Mouse (Mus musculus) limb, embryonic 13.5 days (tissue): ENCODE measurements around the gene Otc. TPM values are rescaled to one million over a fixed set of nuclear protein-coding genes. Genes with fewer than 3 reads are reported as not detected.

Experiments
- ATAC-seq: fragments of 200-750 bp; cut with Nextera tagmentation; 2 replicates; pipeline ENCODE4 v1.8.0; 2017; ENCODE audit warnings: low read depth, moderate number of reproducible peaks, moderate TSS enrichment; ENCODE audit not compliant: low FRiP score
- H3K27ac ChIP-seq: fragments of 300-500 bp; sonication (generic); 2 replicates; pipeline ENCODE4 v1.5.1; 2015; ENCODE audit warnings: inconsistent platforms, mild to moderate bottlenecking, moderate library complexity
- H3K27me3 ChIP-seq: fragments of 300-500 bp; sonication (generic); 2 replicates; pipeline ENCODE4 v1.6.1; 2015; ENCODE audit warnings: mild to moderate bottlenecking, inconsistent platforms
- H3K36me3 ChIP-seq: fragments of 300-500 bp; sonication (generic); 2 replicates; pipeline ENCODE4 v1.6.1; 2015; ENCODE audit warnings: inconsistent platforms, mild to moderate bottlenecking, moderate library complexity
- H3K4me1 ChIP-seq: fragments of 300-500 bp; sonication (generic); 2 replicates; pipeline ENCODE4 v1.6.1; 2015; ENCODE audit warnings: inconsistent platforms
- H3K4me2 ChIP-seq: fragments of 300-500 bp; sonication (generic); replicated peaks from 2 replicates; pipeline ENCODE4 v1.6.1; 2015; ENCODE audit warnings: inconsistent platforms, mild to moderate bottlenecking, moderate library complexity
- H3K4me3 ChIP-seq: fragments of 300-500 bp; sonication (generic); 2 replicates; pipeline ENCODE4 v1.5.1; 2015; ENCODE audit warnings: moderate library complexity, mild to moderate bottlenecking, inconsistent platforms
- H3K9ac ChIP-seq: fragments of 300-500 bp; sonication (generic); 2 replicates; pipeline ENCODE4 v1.6.1; 2015; ENCODE audit warnings: mild to moderate bottlenecking, inconsistent platforms
- H3K9me3 ChIP-seq: fragments of 300-500 bp; sonication (generic); 2 replicates; pipeline ENCODE4 v1.6.1; 2016; ENCODE audit warnings: inconsistent platforms
- WGBS: fragments of 180-500 bp; shearing (Covaris S2); methylation state at CpG from one replicate; pipeline ENCODE4 v1.1.7; 2015; 5-methylcytosine and 5-hydroxymethylcytosine counted together
- polyA plus RNA-seq: library from polyadenylated mRNA; unstranded; fragments of >200 nt; fragmentation: Nextera tagmentation; extraction: Ambion mirVana; gene quantifications from 2 replicates; pipeline ENCODE4 v1.2.1, GENCODE M21; 2015

The Otc gene
- polyA plus RNA-seq, 1 experiment from 2014 or later, result not detected

GRCm38 (mm10) chrX:10268761-10269437 lies 16.8 kb downstream of the Otc start:
- no peak for ATAC-seq
- no peaks in the 10 kb centered on the region for H3K9me3 ChIP-seq
- H3K27ac ChIP-seq, result no peak overlapping the region
- WGBS, result 82% methylated on average over 4 of the region's 4 CpGs
- no peaks in the 10 kb centered on the region for H3K27me3 ChIP-seq
- H3K4me2 ChIP-seq, result no peak overlapping the region
- no peak overlapping the region for H3K4me3 ChIP-seq
- no peaks in the 10 kb centered on the region for H3K36me3 ChIP-seq
- no peak overlapping the region for H3K9ac ChIP-seq
- H3K4me1 ChIP-seq, result no peaks in the 10 kb centered on the region

DNA sequence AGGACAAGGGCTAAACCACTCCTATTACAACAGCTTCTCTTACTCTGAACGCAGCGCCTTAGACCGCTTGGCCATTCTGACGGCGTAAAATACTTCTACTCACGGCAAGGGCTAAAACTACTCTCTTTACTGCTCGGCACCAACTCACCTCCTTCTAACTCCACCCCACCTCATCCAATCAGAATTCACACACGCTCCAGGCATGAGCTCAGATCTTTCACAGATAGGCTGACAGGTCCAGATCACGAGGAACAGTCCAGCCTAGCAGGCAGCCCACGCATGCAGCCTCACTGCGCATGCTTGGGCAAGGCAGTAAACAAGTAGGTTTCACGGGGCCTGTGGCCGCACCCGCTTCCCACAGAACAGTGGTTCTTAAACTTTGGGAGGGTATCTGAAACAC lies 45.2 kb downstream of the Otc start:
- no peak for ATAC-seq
- no peak overlapping the region for H3K4me2 ChIP-seq
- H3K27me3 ChIP-seq, result no peaks in the 10 kb centered on the region
- H3K36me3 ChIP-seq, result no peaks in the 10 kb centered on the region
- no peak overlapping the region for H3K4me3 ChIP-seq
- WGBS, result 90% methylated on average over 14 of the region's 14 CpGs
- no peaks in the 10 kb centered on the region for H3K4me1 ChIP-seq
- no peak overlapping the region for H3K27ac ChIP-seq
- H3K9ac ChIP-seq, result no peak overlapping the region
- no peaks in the 10 kb centered on the region for H3K9me3 ChIP-seq

DNA sequence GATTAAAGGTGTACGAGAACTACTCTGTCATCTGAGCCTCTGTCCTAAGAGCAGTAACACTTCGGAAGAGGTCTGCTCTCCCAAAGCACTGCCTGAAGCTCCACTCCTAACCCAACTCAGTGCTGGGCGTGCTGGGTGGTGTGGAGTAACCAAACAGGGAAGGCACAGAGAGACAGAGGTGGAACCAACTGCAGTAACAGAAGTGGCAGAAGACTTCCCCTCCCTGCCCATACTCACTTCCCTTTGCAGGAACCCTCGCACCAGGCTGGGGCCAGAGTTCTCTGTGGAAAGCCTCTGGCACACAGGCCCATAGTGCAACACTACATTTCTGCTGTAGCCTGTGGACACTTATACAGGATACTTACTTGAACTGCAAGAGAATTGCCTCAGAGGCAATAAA lies 66.1 kb downstream of the Otc start:
- Histone ChIP-seq H3K4me3 (no peak overlapping the region), H3K4me1 (no peaks in the 10 kb centered on the region), H3K27me3 (no peaks in the 10 kb centered on the region), H3K9ac (no peak overlapping the region), H3K27ac (no peak overlapping the region), H3K4me2 (no peak overlapping the region), H3K9me3 (no peaks in the 10 kb centered on the region), H3K36me3 (no peaks in the 10 kb centered on the region)
- whole genome bisulfite sequencing, result 80% methylated on average over 4 of the region's 4 CpGs
- ATAC-seq, result no peak

DNA sequence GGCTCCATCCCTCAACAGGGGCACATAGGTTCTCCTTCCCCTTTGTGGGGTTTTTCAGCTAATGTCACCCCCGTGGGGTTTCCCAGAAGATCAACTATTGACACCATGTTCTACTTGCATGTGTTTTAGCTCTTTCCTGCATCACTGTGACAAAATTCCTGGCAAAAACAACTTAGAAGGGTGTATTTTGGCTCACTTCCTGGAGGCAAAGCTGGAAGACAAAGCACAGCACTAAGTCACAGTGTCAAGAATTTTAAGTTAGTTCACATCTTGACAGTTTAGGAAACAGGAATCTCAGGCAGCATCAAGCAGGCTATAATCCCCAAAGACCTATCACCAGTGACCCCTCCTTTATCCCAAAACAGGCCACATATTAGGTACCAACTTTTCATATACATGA lies 78.1 kb downstream of the Otc start:
- Histone ChIP-seq H3K9me3 (no peaks in the 10 kb centered on the region), H3K4me3 (no peak overlapping the region), H3K9ac (no peak overlapping the region), H3K27me3 (no peaks in the 10 kb centered on the region), H3K4me1 (no peaks in the 10 kb centered on the region), H3K4me2 (no peak overlapping the region), H3K27ac (no peak overlapping the region), H3K36me3 (no peaks in the 10 kb centered on the region)
- 82% methylated on average over 1 of the region's 1 CpGs for WGBS
- ATAC-seq, result no peak

DNA sequence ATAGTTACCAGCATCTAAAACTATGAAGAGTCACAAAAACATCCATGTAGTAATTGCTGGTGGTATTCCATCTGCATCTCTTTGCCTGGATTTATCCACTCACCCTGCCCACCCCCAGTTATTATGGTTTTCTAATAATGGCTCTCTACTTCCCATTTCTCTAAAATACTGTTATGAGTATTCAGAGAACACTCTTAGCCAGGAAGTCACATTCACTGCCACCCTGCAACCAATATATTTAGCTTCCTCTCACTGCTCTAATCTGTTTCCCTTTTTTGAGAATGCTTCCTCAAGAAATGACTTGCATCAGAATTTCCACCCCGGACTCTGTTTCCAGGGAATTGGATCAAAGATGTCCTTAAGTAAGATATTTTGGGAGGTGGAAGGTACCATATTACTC lies 79.6 kb downstream of the Otc start:
- no peak for ATAC-seq
- H3K4me2 ChIP-seq, result no peak overlapping the region
- H3K36me3 ChIP-seq, result no peaks in the 10 kb centered on the region
- H3K9me3 ChIP-seq, result no peaks in the 10 kb centered on the region
- no peak overlapping the region for H3K4me3 ChIP-seq
- no peak overlapping the region for H3K27ac ChIP-seq
- 96% methylated on average over 1 of the region's 1 CpGs for WGBS
- no peaks in the 10 kb centered on the region for H3K27me3 ChIP-seq
- H3K4me1 ChIP-seq, result no peaks in the 10 kb centered on the region
- H3K9ac ChIP-seq, result no peak overlapping the region

DNA sequence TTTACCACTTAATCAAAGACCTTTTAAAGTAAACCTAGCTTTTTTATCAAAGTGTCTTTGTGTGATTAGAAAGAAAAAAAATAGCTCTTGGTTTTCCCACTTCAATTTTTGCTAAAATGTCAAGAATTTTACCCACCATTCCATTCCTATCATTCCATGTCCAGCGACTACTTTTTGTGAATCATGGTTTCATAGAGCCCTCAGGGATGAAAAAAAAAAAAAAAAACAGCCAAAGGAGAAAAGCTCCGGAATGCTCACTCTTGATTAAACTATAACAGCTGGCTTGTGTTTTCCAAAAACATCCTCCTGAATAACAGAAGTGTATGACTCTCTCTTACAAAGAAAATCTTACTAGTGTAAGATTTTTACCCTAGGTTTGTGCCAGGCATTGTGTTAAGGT lies 84.7 kb downstream of the Otc start:
- H3K27me3 ChIP-seq, result no peaks in the 10 kb centered on the region
- no peaks in the 10 kb centered on the region for H3K4me1 ChIP-seq
- no peak overlapping the region for H3K4me3 ChIP-seq
- WGBS, result 31% methylated on average over 2 of the region's 2 CpGs
- H3K27ac ChIP-seq, result no peak overlapping the region
- H3K9me3 ChIP-seq, result no peaks in the 10 kb centered on the region
- H3K36me3 ChIP-seq, result no peaks in the 10 kb centered on the region
- ATAC-seq, result no peak
- H3K9ac ChIP-seq, result no peak overlapping the region
- H3K4me2 ChIP-seq, result no peak overlapping the region

- no peak for ATAC-seq
- Histone ChIP-seq H3K36me3 (no peaks in the 10 kb centered on the region), H3K27ac (no peak overlapping the region), H3K4me2 (no peak overlapping the region), H3K4me1 (no peaks in the 10 kb centered on the region), H3K9ac (no peak overlapping the region), H3K4me3 (no peak overlapping the region), H3K27me3 (no peaks in the 10 kb centered on the region), H3K9me3 (no peaks in the 10 kb centered on the region)
- 33% methylated on average over 4 of the region's 4 CpGs for WGBS
Measured at GRCm38 (mm10) chrX:10355867-10356266, 103.8 kb downstream of the Otc start.

Other genes starting within 250 kb of the Otc start
- gene Srpx, start 134.6 kb upstream of the Otc start, polyA plus RNA-seq, result 28.5 and 29.4 TPM in 2 replicates
- gene Rpgr, start 35.4 kb upstream of the Otc start, polyA plus RNA-seq, result 19.0 and 20.8 TPM in 2 replicates
- gene Tspan7, start 232.9 kb downstream of the Otc start, polyA plus RNA-seq, result 55.9 and 56.7 TPM in 2 replicates